Mouse (Mus musculus) lung, postnatal 0 days (tissue): ENCODE data around the gene Grm7.

Source experiments
- CTCF ChIP-seq: IDR thresholded peaks from 2 replicates; pipeline ENCODE4 v1.5.1; 2016; ENCODE audit warnings: antibody characterized with exemption, mild to moderate bottlenecking
- EP300 ChIP-seq: IDR thresholded peaks from 2 replicates; pipeline ENCODE4 v1.6.1; 2016; ENCODE audit warnings: antibody characterized with exemption, mild to moderate bottlenecking, control low read depth

GRCm38 (mm10) chr6:110743981-110744670 lies 98.7 kb downstream of the Grm7 start:
- TF ChIP-seq CTCF = no peak
- no peak for TF ChIP-seq EP300
